Mouse (Mus musculus) hindbrain, embryonic 16.5 days (tissue): ENCODE measurements at regions not wholly inside any gene's neighbourhood (a gene's known extent, or its start where the extent isn't known, plus 50 kb on each side); places are given as distances from the start of the nearest gene placed in this dataset.

Experiments used
- ATAC-seq: fragments of 200-750 bp; cut with Nextera tagmentation; 2 replicates; pipeline ENCODE4 v1.8.0; 2017; ENCODE audit warnings: moderate TSS enrichment, moderate library complexity
- H3K27ac ChIP-seq: fragments of 300-500 bp; sonication (generic); 2 replicates; pipeline ENCODE4 v1.5.1; 2014; ENCODE audit warnings: low read depth, mild to moderate bottlenecking, control low read depth, low read length, moderate library complexity
- H3K27me3 ChIP-seq: fragments of 300-500 bp; sonication (generic); replicated peaks from 2 replicates; pipeline ENCODE4 v1.6.1; 2014; ENCODE audit warnings: low read length; ENCODE audit not compliant: control insufficient read depth, insufficient read depth
- H3K36me3 ChIP-seq: fragments of 300-500 bp; sonication (generic); 2 replicates; pipeline ENCODE4 v1.6.1; 2014; ENCODE audit warnings: mild to moderate bottlenecking, low read length, moderate library complexity, mixed read lengths; ENCODE audit not compliant: control insufficient read depth, insufficient read depth
- H3K4me1 ChIP-seq: fragments of 300-500 bp; sonication (generic); 2 replicates; pipeline ENCODE4 v1.6.1; 2014; ENCODE audit warnings: low read depth, low read length; ENCODE audit not compliant: control insufficient read depth, insufficient read depth
- H3K4me2 ChIP-seq: fragments of 300-500 bp; sonication (generic); 2 replicates; pipeline ENCODE4 v1.6.1; 2014; ENCODE audit warnings: mild to moderate bottlenecking, low read length, control low read depth, moderate library complexity
- H3K4me3 ChIP-seq: fragments of 300-500 bp; sonication (generic); 2 replicates; pipeline ENCODE4 v1.5.1; 2014; ENCODE audit warnings: mild to moderate bottlenecking, low read length, control low read depth, moderate library complexity
- H3K9ac ChIP-seq: fragments of 300-500 bp; sonication (generic); 2 replicates; pipeline ENCODE4 v1.6.1; 2014; ENCODE audit warnings: low read depth, mild to moderate bottlenecking, control low read depth, low read length, moderate library complexity
- H3K9me3 ChIP-seq: fragments of 300-500 bp; sonication (generic); 2 replicates; pipeline ENCODE4 v1.6.1; 2014; ENCODE audit warnings: mild to moderate bottlenecking, low read length, moderate library complexity; ENCODE audit not compliant: control insufficient read depth
- WGBS: fragments of 180-500 bp; shearing (Covaris S2); extraction: QIAGEN DNeasy Blood & Tissue Kit; methylation state at CpG from one replicate; pipeline ENCODE4 v1.1.7; 2014; 5-methylcytosine and 5-hydroxymethylcytosine counted together

DNA sequence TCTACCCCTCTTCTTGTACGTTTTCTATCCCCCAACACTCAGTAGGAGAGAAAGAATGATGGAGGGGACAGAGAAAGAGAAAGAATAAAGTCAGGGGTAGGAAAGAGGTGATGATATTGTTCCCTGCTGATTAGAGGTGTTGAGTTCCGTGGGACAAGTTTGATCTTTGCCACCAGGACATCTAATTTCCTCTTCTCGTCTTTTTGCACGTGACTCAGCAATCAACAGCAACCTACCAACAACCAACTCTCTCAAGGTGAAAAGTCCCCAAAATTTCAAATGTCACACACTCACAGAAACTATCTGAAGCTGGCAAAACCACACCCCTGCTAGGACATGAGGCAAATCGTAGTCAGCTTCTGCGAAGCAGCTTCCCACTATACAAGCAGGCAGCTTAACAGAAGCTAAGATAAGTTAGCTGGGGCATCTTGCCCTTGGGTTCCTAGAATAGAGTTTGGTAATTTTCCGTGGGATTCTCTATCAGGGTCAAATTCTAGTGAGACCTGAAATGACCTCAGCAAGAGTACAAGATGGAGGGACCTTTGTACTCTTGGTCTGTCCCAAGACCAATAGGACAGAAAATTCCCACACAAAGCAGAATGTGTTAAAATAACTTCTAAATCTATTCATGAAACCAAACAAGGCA lies 553.8 kb downstream of the Gm19410 start:
- no peak overlapping the region for H3K4me2 ChIP-seq
- ATAC-seq = no peak
- WGBS = 70% methylated on average over 7 of the region's 7 CpGs
- H3K4me3 ChIP-seq = no peak overlapping the region
- H3K27me3 ChIP-seq = no peaks in the 10 kb centered on the region
- H3K36me3 ChIP-seq = no peaks in the 10 kb centered on the region
- no peaks in the 10 kb centered on the region for H3K4me1 ChIP-seq
- H3K9ac ChIP-seq = no peak overlapping the region
- no peaks in the 10 kb centered on the region for H3K9me3 ChIP-seq
- H3K27ac ChIP-seq = no peak overlapping the region

DNA sequence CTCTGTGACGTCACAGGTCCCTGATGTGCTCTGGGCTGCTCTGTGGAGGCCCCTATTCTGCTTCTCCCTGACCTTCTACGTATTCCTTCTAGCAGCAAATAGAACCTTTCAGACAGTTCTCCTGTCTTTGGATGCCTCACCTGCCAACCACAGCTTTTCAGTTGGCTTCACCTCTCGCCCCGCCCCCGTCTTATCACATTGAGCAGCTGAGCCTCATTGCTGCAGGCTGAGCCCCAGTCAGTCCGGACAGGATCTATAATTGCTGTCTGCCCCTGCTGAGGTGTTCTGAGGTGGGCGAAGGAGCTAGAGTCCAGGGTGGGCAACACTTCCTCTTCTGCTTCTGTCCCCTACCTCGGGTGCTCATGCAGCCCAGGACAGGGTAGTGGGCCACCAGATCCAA lies 556.5 kb downstream of the Gm19410 start:
- WGBS = 79% methylated on average over 8 of the region's 8 CpGs
- peaks cover 2% of the 10 kb centered on the region for H3K4me1 ChIP-seq

DNA sequence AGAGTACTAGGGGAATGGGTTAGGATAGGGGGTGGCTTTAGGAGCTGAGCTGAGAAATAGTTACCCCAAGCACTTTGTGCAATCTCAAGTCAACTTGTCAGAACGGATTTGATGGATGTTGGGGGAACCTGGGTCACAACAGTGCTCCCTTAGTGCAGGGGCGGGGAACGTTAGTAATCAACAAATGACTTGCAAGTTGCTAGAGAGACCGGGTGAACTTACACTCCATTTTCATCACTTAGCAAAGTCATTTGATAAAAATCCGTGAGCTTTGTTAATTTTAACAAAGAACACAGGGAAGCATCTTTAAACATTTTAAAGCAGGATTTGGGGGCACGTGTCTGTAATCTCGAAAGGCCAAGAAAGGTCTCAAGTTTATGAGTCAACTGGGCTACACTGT lies 557.0 kb downstream of the Gm19410 start:
- H3K27me3 ChIP-seq = no peaks in the 10 kb centered on the region
- no peaks in the 10 kb centered on the region for H3K36me3 ChIP-seq
- no peak for ATAC-seq
- H3K4me2 ChIP-seq = no peak overlapping the region
- peaks cover 2% of the 10 kb centered on the region for H3K4me1 ChIP-seq
- H3K9ac ChIP-seq = no peak overlapping the region
- whole genome bisulfite sequencing = 80% methylated on average over 7 of the region's 7 CpGs
- no peaks in the 10 kb centered on the region for H3K9me3 ChIP-seq
- H3K27ac ChIP-seq = no peak overlapping the region
- H3K4me3 ChIP-seq = no peak overlapping the region

More for the DNA sequence above, 556.5 kb downstream of the Gm19410 start:
- Histone ChIP-seq H3K4me2 (no peak overlapping the region), H3K9me3 (no peaks in the 10 kb centered on the region), H3K27ac (no peak overlapping the region), H3K4me3 (no peak overlapping the region), H3K36me3 (no peaks in the 10 kb centered on the region), H3K9ac (no peak overlapping the region), H3K27me3 (no peaks in the 10 kb centered on the region)
- no peak for ATAC-seq

GRCm38 (mm10) chr8:36338628-36339027 lies 573.0 kb downstream of the Gm19410 start:
- no peaks in the 10 kb centered on the region for H3K36me3 ChIP-seq

DNA sequence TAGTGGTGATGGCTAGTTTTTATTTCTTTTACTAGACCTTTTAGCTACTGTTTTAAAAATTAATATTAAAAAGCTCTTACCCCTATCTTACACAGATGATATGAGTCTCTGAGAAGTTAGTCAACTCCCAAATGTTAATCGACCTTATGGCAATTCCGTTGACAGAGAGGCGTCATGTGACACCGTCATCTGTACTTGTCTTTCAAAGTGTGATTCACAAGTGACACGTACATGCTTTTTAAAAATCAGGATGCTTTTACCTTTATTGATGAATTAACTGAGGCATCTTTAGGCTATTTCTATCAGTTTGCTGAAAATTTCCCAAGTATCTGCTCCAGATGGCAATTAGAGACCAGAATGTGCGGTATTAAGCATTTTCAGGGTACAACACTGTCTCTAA lies 573.9 kb downstream of the Gm19410 start:
- 90% methylated on average over 6 of the region's 6 CpGs for WGBS

More at GRCm38 (mm10) chr8:36338628-36339027, 573.0 kb downstream of the Gm19410 start:
- no peak overlapping the region for H3K9ac ChIP-seq
- WGBS = 93% methylated on average over 5 of the region's 5 CpGs
- no peaks in the 10 kb centered on the region; the same call in 1 of the 2 replicates for H3K4me1 ChIP-seq
- no peaks in the 10 kb centered on the region for H3K27me3 ChIP-seq
- no peak for ATAC-seq
- H3K4me2 ChIP-seq = no peak overlapping the region
- no peak overlapping the region for H3K27ac ChIP-seq
- H3K4me3 ChIP-seq = no peak overlapping the region
- H3K9me3 ChIP-seq = no peaks in the 10 kb centered on the region

DNA sequence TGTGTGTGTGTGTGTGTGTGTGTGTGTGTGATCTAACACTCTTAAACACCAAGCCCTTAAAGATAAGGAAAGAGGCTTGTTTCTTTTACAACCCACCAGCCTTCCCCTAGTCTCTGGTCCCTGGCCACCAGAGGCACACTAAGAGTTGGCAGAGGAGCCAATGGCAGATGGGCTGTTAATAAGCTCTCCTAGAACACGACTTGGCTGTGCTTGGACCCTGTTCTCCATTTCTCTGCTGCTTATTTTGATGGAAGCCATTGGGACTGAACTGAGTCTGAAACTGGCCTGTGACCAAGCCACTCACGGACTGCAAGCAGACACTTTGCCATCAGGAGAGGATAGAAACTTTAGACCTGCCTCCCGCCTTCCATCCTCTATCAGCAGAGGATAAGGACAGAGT lies 574.9 kb downstream of the Gm19410 start:
- peak; percentile 82 for ATAC-seq
- 64% methylated on average over 3 of the region's 3 CpGs for WGBS
- no peaks in the 10 kb centered on the region for H3K9me3 ChIP-seq
- no peaks in the 10 kb centered on the region for H3K27me3 ChIP-seq
- no peak overlapping the region for H3K27ac ChIP-seq
- no peaks in the 10 kb centered on the region for H3K36me3 ChIP-seq
- no peak overlapping the region for H3K4me2 ChIP-seq
- no peak overlapping the region for H3K4me3 ChIP-seq
- H3K9ac ChIP-seq = no peak overlapping the region
- no peaks in the 10 kb centered on the region; the same call in 1 of the 2 replicates for H3K4me1 ChIP-seq

More for the DNA sequence above, 573.9 kb downstream of the Gm19410 start:
- Histone ChIP-seq H3K9me3 (no peaks in the 10 kb centered on the region), H3K27me3 (no peaks in the 10 kb centered on the region), H3K4me2 (no peak overlapping the region), H3K36me3 (no peaks in the 10 kb centered on the region), H3K9ac (no peak overlapping the region), H3K4me3 (no peak overlapping the region), H3K4me1 (no peaks in the 10 kb centered on the region; the same call in 1 of the 2 replicates), H3K27ac (no peak overlapping the region)
- ATAC-seq = no peak

GRCm38 (mm10) chr8:36341965-36342364 lies 576.4 kb downstream of the Gm19410 start:
- Histone ChIP-seq H3K4me2 (no peak overlapping the region), H3K9me3 (no peaks in the 10 kb centered on the region), H3K4me3 (no peak overlapping the region), H3K9ac (no peak overlapping the region), H3K27ac (no peak overlapping the region), H3K4me1 (no peaks in the 10 kb centered on the region; the same call in 1 of the 2 replicates), H3K27me3 (no peaks in the 10 kb centered on the region), H3K36me3 (no peaks in the 10 kb centered on the region)
- WGBS = 45% methylated on average over 4 of the region's 4 CpGs
- ATAC-seq = peak; percentile 51

DNA sequence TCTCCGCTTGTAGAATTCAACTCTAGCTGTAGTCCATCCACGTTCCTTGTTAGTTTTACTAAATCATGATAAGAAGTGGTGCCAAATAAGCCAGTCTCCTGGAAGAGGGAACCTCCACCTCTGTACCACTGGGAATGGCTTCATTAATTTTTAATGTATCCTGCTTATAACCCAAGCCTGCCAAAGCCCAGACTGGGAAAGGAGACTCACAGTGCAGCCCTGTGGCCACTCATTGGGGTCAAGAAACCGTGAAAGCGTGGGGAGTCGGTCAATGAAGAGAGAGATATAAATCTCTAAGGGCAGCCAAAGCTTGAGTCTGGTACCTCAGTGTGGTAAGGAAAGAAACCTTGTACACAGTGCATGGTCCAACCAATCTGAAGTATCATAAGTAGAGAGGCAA lies 577.1 kb downstream of the Gm19410 start:
- 72% methylated on average over 5 of the region's 5 CpGs for WGBS
- Histone ChIP-seq H3K27me3 (no peaks in the 10 kb centered on the region), H3K36me3 (no peaks in the 10 kb centered on the region), H3K9ac (no peak overlapping the region), H3K4me3 (no peak overlapping the region), H3K27ac (no peak overlapping the region), H3K9me3 (no peaks in the 10 kb centered on the region), H3K4me2 (no peak overlapping the region), H3K4me1 (no peaks in the 10 kb centered on the region; the same call in 1 of the 2 replicates)
- no peak for ATAC-seq

- H3K36me3 ChIP-seq = no peaks in the 10 kb centered on the region
- WGBS = 54% methylated on average over 7 of the region's 7 CpGs
- no peaks in the 10 kb centered on the region for H3K9me3 ChIP-seq
These were observed 581.2 kb downstream of the Gm19410 start for GRCm38 (mm10) chr8:36346682-36347324.

More at GRCm38 (mm10) chr8:36346682-36347324, 581.2 kb downstream of the Gm19410 start:
- H3K4me3 ChIP-seq = no peak overlapping the region
- no peak overlapping the region for H3K9ac ChIP-seq
- H3K4me2 ChIP-seq = no peak overlapping the region
- no peaks in the 10 kb centered on the region for H3K27me3 ChIP-seq
- H3K27ac ChIP-seq = no peak overlapping the region
- no peaks in the 10 kb centered on the region; the same call in 1 of the 2 replicates for H3K4me1 ChIP-seq
- ATAC-seq = peak; percentile 76; the same call in 1 of the 2 replicates
